In the genomic region with DNA sequence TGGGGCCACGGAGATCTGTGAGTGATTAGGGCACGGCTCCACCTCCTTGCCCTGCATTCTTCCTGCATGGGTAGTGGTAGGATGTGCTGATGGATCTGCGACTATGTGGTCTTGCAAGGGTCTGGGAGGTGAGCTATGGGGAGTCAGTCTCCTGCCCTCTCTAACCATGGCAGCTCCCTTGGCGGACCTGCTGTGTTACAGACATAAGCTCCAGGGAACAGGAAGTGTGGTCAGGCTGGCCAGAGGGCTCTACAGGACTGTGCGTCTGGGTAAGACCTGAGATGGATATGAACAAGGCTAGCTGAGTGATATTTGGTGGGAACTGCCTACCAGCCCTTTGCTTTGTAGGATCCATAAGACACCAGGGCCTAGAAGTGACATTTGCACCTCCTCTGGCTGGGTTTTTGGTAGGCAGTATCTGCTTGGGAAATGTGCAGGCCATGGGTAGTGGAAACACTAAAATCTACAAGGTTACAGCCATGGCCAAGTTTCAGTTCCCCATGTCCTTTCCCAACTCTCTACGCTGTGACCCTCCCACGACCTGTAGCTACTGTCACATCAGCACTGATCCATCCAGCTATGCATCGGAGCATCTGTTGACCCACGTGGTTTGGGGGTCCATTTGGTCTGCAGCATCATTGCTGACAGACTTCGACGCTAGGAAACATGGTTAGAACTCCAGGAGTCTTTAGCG, we compare ENCODE assay signal across 23 mouse cellular contexts.
A peak's percentile ranks its signal among the peaks of the same experiment; 100 is the strongest.
DNase-seq lines count a peak whose midpoint lies in the region; ATAC-seq and TF ChIP-seq lines count a peak whose summit lies in the region.
"Had no signal": no experiment of that assay in that cellular context is flagged by ENCODE, and none has a peak within 500 bp of the region (broad histone marks: within the 10 kb centered on the region; RNA-seq: fewer than 3 reads in every experiment).

No protein-coding gene starts in this region.

- H3K4me2 ChIP-seq in liver, postnatal 0 days (ENCODE audit: low read depth, low read length): no peak overlapping the region
- H3K4me2 ChIP-seq in liver, embryonic 12.5 days: no peak overlapping the region
- H3K4me2 ChIP-seq: heart, embryonic 13.5 days; intestine, embryonic 15.5 days; liver, embryonic 15.5 days; neural tube, embryonic 12.5 days had no signal

- no peak for TF ChIP-seq EP300 in liver, postnatal 0 days (IDR thresholded peaks at IDR 0.05; ENCODE audit: low read depth)

- no peak for DNase-seq in liver, postnatal 0 days
- DNase-seq in testis, postnatal 10 days (ENCODE audit: low spot score): no peak
- no peak for DNase-seq in c-Kit-positive CD71-positive TER-119-positive erythroid progenitor cells, embryonic 14.5 days (ENCODE audit: low spot score)
- DNase-seq in urinary bladder, postnatal 25 days (ENCODE audit: low spot score): no peak
- DNase-seq: cerebellum, adult 9-10 months; gastrocnemius, postnatal 36 days; thymus, postnatal 4 days had no signal

- H3K4me1 ChIP-seq in liver, postnatal 0 days (ENCODE audit: insufficient read depth): no peaks in the 10 kb centered on the region
- no peaks in the 10 kb centered on the region for H3K4me1 ChIP-seq in liver, embryonic 12.5 days
- H3K4me1 ChIP-seq in testis, adult 2 months (ENCODE audit: control insufficient read depth, insufficient read depth, low read length): no peaks in the 10 kb centered on the region
- H3K4me1 ChIP-seq: heart, embryonic 13.5 days; intestine, embryonic 15.5 days; liver, embryonic 15.5 days had no signal

- no peaks in the 10 kb centered on the region for H3K36me3 ChIP-seq in liver, postnatal 0 days (replicated peaks; ENCODE audit: insufficient read depth, low read length)
- no peaks in the 10 kb centered on the region for H3K36me3 ChIP-seq in liver, embryonic 12.5 days
- no peaks in the 10 kb centered on the region for H3K36me3 ChIP-seq in testis, adult 2 months (ENCODE audit: control insufficient read depth, insufficient read depth, low read length)
- H3K36me3 ChIP-seq: G1E; heart, embryonic 13.5 days; intestine, embryonic 15.5 days; liver, embryonic 15.5 days; neural tube, embryonic 12.5 days had no signal

- 0 out of 2 replicates have a peak overlapping the region, but pooled peaks have one; percentile 29 for H3K27ac ChIP-seq in liver, postnatal 0 days (ENCODE audit: low read depth)
- H3K27ac ChIP-seq in liver, embryonic 12.5 days: no peak overlapping the region
- no peak overlapping the region for H3K27ac ChIP-seq in testis, adult 2 months (ENCODE audit: control insufficient read depth, insufficient read depth, low read depth, low read length)
- H3K27ac ChIP-seq: gastrocnemius, adult 2 months; heart, adult 2 months; heart, embryonic 13.5 days; hindbrain, postnatal 0 days; intestine, embryonic 15.5 days; layer of hippocampus, adult 2 months; liver, embryonic 15.5 days; neural tube, embryonic 12.5 days; stomach, postnatal 0 days had no signal

- no peaks in the 10 kb centered on the region for H3K27me3 ChIP-seq in liver, postnatal 0 days (ENCODE audit: insufficient read depth, low read length)
- H3K27me3 ChIP-seq in liver, embryonic 12.5 days (replicated peaks): peaks cover 20% of the 10 kb centered on the region
- no peaks in the 10 kb centered on the region for H3K27me3 ChIP-seq in testis, adult 2 months (ENCODE audit: control insufficient read depth, insufficient read depth, low read length)
- H3K27me3 ChIP-seq: intestine, embryonic 15.5 days; liver, embryonic 15.5 days; neural tube, embryonic 12.5 days had no signal

- H3K9me3 ChIP-seq in liver, postnatal 0 days (ENCODE audit: low read length): no peaks in the 10 kb centered on the region
- H3K9me3 ChIP-seq in liver, embryonic 12.5 days (replicated peaks): no peaks in the 10 kb centered on the region
- H3K9me3 ChIP-seq: G1E; heart, embryonic 13.5 days; intestine, embryonic 15.5 days; liver, embryonic 15.5 days; neural tube, embryonic 12.5 days had no signal

- ATAC-seq in liver, postnatal 0 days: 0 out of 2 replicates have a peak, but pooled peaks have one; percentile 15
- ATAC-seq in liver, embryonic 12.5 days: no peak
- ATAC-seq in granulocyte monocyte progenitor cell, adult 5-6 weeks (replicated peaks; ENCODE audit: poor library complexity, severe bottlenecking): peak; percentile 89
- peak; percentile 76 for ATAC-seq in monocyte, adult 5-6 weeks (replicated peaks; ENCODE audit: insufficient number of reproducible peaks, low FRiP score, low TSS enrichment, poor library complexity, severe bottlenecking)
- ATAC-seq: forebrain, embryonic 16.5 days; intestine, embryonic 15.5 days had no signal

- no peak overlapping the region for H3K9ac ChIP-seq in liver, postnatal 0 days (replicated peaks)
- no peak overlapping the region for H3K9ac ChIP-seq in liver, embryonic 12.5 days
- H3K9ac ChIP-seq: heart, embryonic 13.5 days; intestine, embryonic 15.5 days; liver, embryonic 15.5 days; neural tube, embryonic 12.5 days had no signal

- TF ChIP-seq POLR2A in testis, adult 2 months (IDR thresholded peaks at IDR 0.05; ENCODE audit: control insufficient read depth, low read depth, low read length): no peak

- no peak for TF ChIP-seq CTCF in liver, postnatal 0 days (IDR thresholded peaks at IDR 0.05; ENCODE audit: low read depth)
- TF ChIP-seq CTCF in testis, adult 2 months (IDR thresholded peaks at IDR 0.05; ENCODE audit: control insufficient read depth, insufficient read depth, insufficient replicate concordance, low read depth, low read length): peak; percentile 13; the same call in 1 of the 2 replicates

- H3K4me3 ChIP-seq in liver, postnatal 0 days (ENCODE audit: low read depth, low read length): no peak overlapping the region
- no peak overlapping the region for H3K4me3 ChIP-seq in liver, embryonic 12.5 days
- no peak overlapping the region for H3K4me3 ChIP-seq in testis, adult 2 months (ENCODE audit: control insufficient read depth, low read depth, low read length)
- H3K4me3 ChIP-seq: gastrocnemius, adult 2 months; heart, adult 2 months; heart, embryonic 13.5 days; intestine, embryonic 15.5 days; layer of hippocampus, adult 2 months; liver, embryonic 15.5 days; myocyte; neural tube, embryonic 12.5 days had no signal

- WGBS in liver, postnatal 0 days (ENCODE audit: insufficient replicate concordance): 54% methylated on average over 12 of the region's 12 CpGs
- WGBS in liver, embryonic 12.5 days (ENCODE audit: insufficient replicate concordance): 59% methylated on average over 12 of the region's 12 CpGs
